Mouse (Mus musculus) embryonic facial prominence, embryonic 13.5 days (tissue): ENCODE measurements around the gene Olfr316. TPM values are rescaled to one million over a fixed set of nuclear protein-coding genes. Genes with fewer than 3 reads are reported as not detected.

Experiments
- ATAC-seq: fragments of 200-750 bp; cut with Nextera tagmentation; 2 replicates; pipeline ENCODE4 v1.8.0; 2017; ENCODE audit warnings: low read depth; ENCODE audit not compliant: insufficient number of reproducible peaks, insufficient read depth, low FRiP score, low TSS enrichment
- H3K27ac ChIP-seq: fragments of 300-500 bp; sonication (generic); 2 replicates; pipeline ENCODE4 v1.5.1; 2015; ENCODE audit warnings: moderate library complexity, mild to moderate bottlenecking, inconsistent platforms
- H3K27me3 ChIP-seq: fragments of 300-500 bp; sonication (generic); 2 replicates; pipeline ENCODE4 v1.6.1; 2015; ENCODE audit warnings: mild to moderate bottlenecking, inconsistent platforms
- H3K36me3 ChIP-seq: fragments of 300-500 bp; sonication (generic); 2 replicates; pipeline ENCODE4 v1.6.1; 2015; ENCODE audit warnings: mild to moderate bottlenecking, inconsistent platforms
- H3K4me1 ChIP-seq: fragments of 300-500 bp; sonication (generic); 2 replicates; pipeline ENCODE4 v1.6.1; 2015; ENCODE audit warnings: inconsistent platforms
- H3K4me2 ChIP-seq: fragments of 300-500 bp; sonication (generic); 2 replicates; pipeline ENCODE4 v1.6.1; 2015; ENCODE audit warnings: moderate library complexity, mild to moderate bottlenecking, inconsistent platforms
- H3K4me3 ChIP-seq: fragments of 300-500 bp; sonication (generic); 2 replicates; pipeline ENCODE4 v1.5.1; 2015; ENCODE audit warnings: mild to moderate bottlenecking, inconsistent platforms
- H3K9ac ChIP-seq: fragments of 300-500 bp; sonication (generic); 2 replicates; pipeline ENCODE4 v1.6.1; 2015; ENCODE audit warnings: mild to moderate bottlenecking, inconsistent platforms
- H3K9me3 ChIP-seq: fragments of 300-500 bp; sonication (generic); 2 replicates; pipeline ENCODE4 v1.6.1; 2016; ENCODE audit warnings: inconsistent platforms
- WGBS: fragments of 180-500 bp; shearing (Covaris S2); methylation state at CpG from one replicate; pipeline ENCODE4 v1.1.7; 2015; ENCODE audit warnings: mixed read lengths; 5-methylcytosine and 5-hydroxymethylcytosine counted together
- polyA plus RNA-seq: library from polyadenylated mRNA; unstranded; fragments of >200 nt; fragmentation: Nextera tagmentation; extraction: Ambion mirVana; gene quantifications from 2 replicates; pipeline ENCODE4 v1.2.1, GENCODE M21; 2015

Olfr316 gene
- polyA plus RNA-seq, 1 experiment from 2014 or later = not detected

DNA sequence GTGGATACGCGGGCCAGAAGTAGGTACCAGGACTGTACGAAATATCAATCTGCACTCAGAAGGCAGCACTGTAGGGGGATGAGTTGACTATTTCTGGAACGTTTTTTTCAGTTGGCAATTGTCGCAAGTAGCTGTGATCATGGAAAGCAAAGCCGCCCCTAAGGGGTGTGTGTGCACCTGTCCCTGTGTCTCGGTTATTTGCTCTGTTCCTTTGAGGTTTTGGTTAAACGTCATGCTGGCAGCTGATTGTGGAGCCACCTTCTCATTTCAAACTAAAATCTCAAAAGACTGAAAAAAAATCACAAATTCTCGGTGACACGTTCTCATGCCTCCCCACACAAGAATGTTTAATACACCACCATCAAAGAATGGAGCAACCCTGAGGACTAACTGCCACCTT, 35.1 kb downstream of the Olfr316 start:
- no peak for ATAC-seq
- Histone ChIP-seq H3K4me1 (no peaks in the 10 kb centered on the region), H3K4me2 (no peak overlapping the region), H3K27me3 (no peaks in the 10 kb centered on the region), H3K9ac (no peak overlapping the region), H3K36me3 (no peaks in the 10 kb centered on the region), H3K4me3 (no peak overlapping the region), H3K27ac (no peak overlapping the region), H3K9me3 (no peaks in the 10 kb centered on the region)
- 84% methylated on average over 10 of the region's 10 CpGs for WGBS

DNA sequence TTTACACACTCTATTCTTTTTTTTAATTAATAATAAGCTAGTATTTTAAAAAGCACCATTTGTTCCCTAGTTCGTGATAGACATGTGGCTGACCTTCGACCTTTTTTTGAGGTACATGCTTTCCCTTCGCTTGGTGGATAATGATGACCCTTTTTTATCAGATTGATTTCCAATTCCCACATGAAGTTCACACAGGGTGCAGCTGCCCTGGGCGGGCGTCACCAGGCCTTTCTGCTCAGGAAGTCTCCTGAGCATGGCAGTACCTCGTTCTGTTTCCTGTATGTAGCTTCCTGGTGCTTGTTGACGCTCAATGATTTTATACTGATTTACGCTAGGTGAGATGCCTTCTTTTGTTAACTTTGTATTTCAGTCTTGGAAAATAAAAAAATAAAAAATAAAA, 35.8 kb downstream of the Olfr316 start:
- H3K27me3 ChIP-seq = no peaks in the 10 kb centered on the region
- WGBS = 78% methylated on average over 8 of the region's 8 CpGs
- H3K9ac ChIP-seq = no peak overlapping the region
- no peaks in the 10 kb centered on the region for H3K9me3 ChIP-seq
- H3K36me3 ChIP-seq = no peaks in the 10 kb centered on the region
- no peak for ATAC-seq
- no peak overlapping the region for H3K27ac ChIP-seq
- H3K4me3 ChIP-seq = no peak overlapping the region
- no peak overlapping the region for H3K4me2 ChIP-seq
- H3K4me1 ChIP-seq = no peaks in the 10 kb centered on the region

DNA sequence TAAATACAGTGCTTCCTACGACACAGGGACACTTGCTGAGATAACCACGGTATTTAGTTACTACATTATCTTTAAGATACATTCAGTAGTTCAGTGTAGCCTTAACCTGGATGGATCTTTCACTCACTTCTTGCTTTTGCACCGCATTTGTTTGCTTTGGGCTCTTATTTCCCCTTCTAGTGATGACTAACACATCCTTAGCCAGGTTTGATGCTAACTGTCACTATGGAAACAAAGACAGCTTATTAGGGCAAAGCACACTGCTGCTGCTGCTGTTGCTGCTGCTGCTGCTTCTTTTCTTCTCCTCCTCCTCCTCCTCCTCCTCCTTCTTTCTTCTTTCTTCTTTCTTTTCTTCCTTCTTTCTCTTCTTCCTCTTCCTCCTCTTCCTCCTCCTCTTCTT, 37.0 kb downstream of the Olfr316 start:
- Histone ChIP-seq H3K9me3 (no peaks in the 10 kb centered on the region), H3K9ac (no peak overlapping the region), H3K36me3 (no peaks in the 10 kb centered on the region), H3K27me3 (no peaks in the 10 kb centered on the region), H3K4me3 (no peak overlapping the region), H3K4me1 (no peaks in the 10 kb centered on the region), H3K27ac (no peak overlapping the region), H3K4me2 (no peak overlapping the region)
- WGBS = 25% methylated on average over 3 of the region's 3 CpGs
- ATAC-seq = no peak

DNA sequence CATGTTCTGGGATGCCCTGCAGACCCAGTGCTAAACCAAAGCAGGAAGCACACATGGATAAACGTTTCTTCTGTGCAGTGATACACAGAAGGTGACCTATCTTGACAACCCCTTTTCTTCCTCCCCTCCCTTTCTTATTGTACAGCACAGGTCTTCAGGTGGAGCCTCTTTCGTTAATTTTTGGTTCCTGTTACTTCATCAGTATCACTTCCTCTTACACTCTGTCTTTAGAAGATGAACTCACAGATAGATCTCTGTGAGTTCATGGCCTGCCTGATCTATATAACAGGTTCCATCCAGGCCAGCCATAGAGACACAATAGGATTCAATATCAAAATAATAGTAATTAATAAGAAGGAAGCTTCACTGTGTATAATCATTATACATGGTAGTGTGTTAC, 37.5 kb downstream of the Olfr316 start:
- Histone ChIP-seq H3K27ac (no peak overlapping the region), H3K9ac (no peak overlapping the region), H3K4me3 (no peak overlapping the region), H3K9me3 (no peaks in the 10 kb centered on the region), H3K4me1 (no peaks in the 10 kb centered on the region), H3K36me3 (no peaks in the 10 kb centered on the region), H3K27me3 (no peaks in the 10 kb centered on the region), H3K4me2 (no peak overlapping the region)
- 50% methylated on average over 2 of the region's 2 CpGs for WGBS
- ATAC-seq = no peak

DNA sequence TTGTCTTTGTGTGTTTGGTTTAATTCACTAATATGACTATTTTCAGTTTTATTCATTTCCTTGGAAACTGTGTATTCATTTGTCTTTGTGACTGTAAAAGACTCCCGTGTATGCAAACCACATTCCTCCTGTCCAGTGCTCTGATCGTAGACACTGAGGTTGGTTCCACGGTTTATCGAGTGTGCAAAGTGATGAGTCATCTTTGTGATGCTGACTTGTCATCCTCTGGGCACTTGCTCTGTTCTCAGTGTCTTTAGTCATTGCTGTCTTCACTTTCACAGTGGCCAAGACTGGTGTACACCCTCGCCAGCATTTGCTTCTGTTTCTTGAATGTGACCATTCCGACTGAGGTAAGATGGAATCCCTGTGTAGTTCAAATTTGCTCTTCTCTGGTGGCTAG, 38.1 kb downstream of the Olfr316 start:
- no peak overlapping the region for H3K27ac ChIP-seq
- 83% methylated on average over 6 of the region's 6 CpGs for WGBS
- ATAC-seq = no peak
- H3K9ac ChIP-seq = no peak overlapping the region
- H3K27me3 ChIP-seq = no peaks in the 10 kb centered on the region
- H3K4me1 ChIP-seq = no peaks in the 10 kb centered on the region
- no peak overlapping the region for H3K4me3 ChIP-seq
- H3K36me3 ChIP-seq = no peaks in the 10 kb centered on the region
- no peaks in the 10 kb centered on the region for H3K9me3 ChIP-seq
- no peak overlapping the region for H3K4me2 ChIP-seq

DNA sequence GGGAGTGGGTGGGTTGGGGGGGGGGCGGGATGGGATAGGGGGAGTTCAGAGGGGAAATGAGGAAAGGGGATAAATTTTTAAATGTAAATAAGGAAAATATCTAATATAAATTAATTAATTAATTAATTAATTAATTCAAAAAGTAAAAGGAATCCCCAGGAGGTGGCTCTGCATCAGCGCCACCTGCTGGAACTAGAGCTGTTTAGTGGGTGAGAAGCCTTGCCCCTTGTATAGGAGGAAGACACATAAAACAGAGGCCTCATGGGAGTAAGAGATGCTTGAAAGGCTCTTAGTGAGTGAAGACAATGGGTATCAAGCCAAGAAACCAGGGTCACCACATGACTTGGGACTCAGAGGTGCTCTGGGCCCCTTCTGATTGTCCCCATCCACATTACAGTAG, 43.3 kb downstream of the Olfr316 start:
- no peak overlapping the region for H3K4me2 ChIP-seq
- H3K27me3 ChIP-seq = no peaks in the 10 kb centered on the region
- no peaks in the 10 kb centered on the region for H3K9me3 ChIP-seq
- no peaks in the 10 kb centered on the region for H3K36me3 ChIP-seq
- H3K4me3 ChIP-seq = no peak overlapping the region
- no peak for ATAC-seq
- H3K27ac ChIP-seq = no peak overlapping the region
- WGBS = 73% methylated on average over 2 of the region's 2 CpGs
- no peak overlapping the region for H3K9ac ChIP-seq
- H3K4me1 ChIP-seq = no peaks in the 10 kb centered on the region

DNA sequence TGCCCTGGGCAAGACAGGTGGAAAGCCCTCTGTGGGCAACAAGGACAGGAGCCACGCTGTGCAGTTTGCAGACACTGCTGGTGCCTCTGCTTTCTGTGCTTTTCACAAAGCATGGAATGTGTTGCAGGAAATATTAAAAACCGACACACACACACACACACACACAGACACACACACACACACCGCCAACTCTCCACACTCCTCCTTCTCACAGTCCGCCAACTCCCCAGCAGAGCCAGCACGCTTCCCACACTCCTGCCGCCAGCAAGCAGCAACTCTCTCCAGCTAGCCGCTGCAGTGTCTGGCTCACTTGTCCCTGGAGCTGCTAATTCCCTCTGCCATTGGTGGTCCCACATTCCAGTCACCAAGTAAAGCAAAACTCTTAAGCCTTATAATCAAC, 44.3 kb downstream of the Olfr316 start:
- Histone ChIP-seq H3K4me1 (peaks cover 2% of the 10 kb centered on the region), H3K27me3 (no peaks in the 10 kb centered on the region), H3K9me3 (no peaks in the 10 kb centered on the region), H3K9ac (no peak overlapping the region), H3K36me3 (no peaks in the 10 kb centered on the region), H3K27ac (no peak overlapping the region), H3K4me3 (no peak overlapping the region), H3K4me2 (no peak overlapping the region)
- 69% methylated on average over 7 of the region's 7 CpGs for WGBS
- no peak for ATAC-seq

DNA sequence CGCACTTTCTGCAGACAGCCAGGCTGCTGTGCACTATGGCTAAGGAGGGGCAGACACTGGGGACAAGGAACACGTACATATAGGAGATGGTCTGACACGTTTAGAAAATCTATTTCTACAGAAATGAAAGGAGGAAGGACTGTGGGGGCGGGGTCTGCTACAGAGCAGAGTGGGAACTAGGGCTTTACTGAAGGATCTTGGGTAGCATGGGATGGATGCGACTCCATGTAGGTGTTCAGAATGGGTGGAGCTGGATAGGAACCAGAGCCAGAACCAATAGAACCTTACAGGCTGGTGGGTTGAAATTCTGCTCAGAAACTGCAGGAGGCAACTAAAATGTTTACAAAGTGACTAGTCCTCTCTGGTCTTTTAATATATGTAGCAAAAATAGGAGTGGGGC, 47.2 kb downstream of the Olfr316 start:
- 75% methylated on average over 5 of the region's 5 CpGs for WGBS
- H3K9ac ChIP-seq = no peak overlapping the region
- H3K4me2 ChIP-seq = no peak overlapping the region
- no peaks in the 10 kb centered on the region for H3K27me3 ChIP-seq
- H3K4me1 ChIP-seq = peaks cover 4% of the 10 kb centered on the region
- H3K9me3 ChIP-seq = no peaks in the 10 kb centered on the region
- no peak for ATAC-seq
- H3K27ac ChIP-seq = no peak overlapping the region
- no peak overlapping the region for H3K4me3 ChIP-seq
- H3K36me3 ChIP-seq = no peaks in the 10 kb centered on the region

DNA sequence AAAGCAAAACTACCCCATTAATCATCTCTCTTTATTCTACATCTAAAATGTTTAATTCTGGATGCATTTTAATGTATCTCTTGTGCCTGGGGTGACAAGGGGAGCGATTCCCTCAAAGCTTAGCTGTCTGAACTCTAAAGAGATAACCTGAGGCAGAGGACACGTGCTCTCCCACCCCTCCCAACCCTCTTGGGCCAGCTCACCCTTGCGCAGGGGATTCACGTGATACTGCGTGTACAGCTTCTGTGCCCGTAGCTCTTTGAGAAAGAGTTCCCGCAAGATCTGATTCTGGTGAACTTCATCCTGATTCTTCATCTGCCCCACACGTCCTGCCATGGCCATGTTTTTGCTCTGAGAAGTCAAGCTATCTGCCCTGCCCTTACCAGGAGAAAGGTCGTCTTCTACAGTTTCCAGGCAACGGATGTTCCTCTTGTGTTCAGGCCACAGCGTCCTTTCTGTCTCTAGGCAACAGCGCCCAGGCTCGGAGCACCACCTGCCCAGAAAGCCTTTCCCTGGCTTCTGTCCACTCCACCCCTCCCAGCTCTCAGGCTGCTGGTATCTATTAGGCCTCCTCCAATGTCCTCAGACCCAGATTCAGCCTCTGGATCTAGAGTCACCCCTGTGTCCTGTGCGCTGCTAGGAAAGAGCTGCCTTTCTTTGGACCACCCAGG, 49.2 kb downstream of the Olfr316 start, which contains the start of gene Fam183b:
Gene Fam183b, minus strand, starts transcription at position 403 of the 671 bp plus-strand sequence.
- Histone ChIP-seq H3K27ac (no peak within 1 kb of the TSS), H3K9ac (no peak within 1 kb of the TSS), H3K9me3 (no peaks in the 10 kb centered on the region), H3K4me1 (peaks cover 4% of the 10 kb centered on the region), H3K4me3 (no peak within 1 kb of the TSS), H3K27me3 (no peaks in the 10 kb centered on the region), H3K36me3 (no peaks in the 10 kb centered on the region), H3K4me2 (no peak within 1 kb of the TSS)
- ATAC-seq = no peak
- 33% methylated on average over 14 of the region's 14 CpGs for WGBS

DNA sequence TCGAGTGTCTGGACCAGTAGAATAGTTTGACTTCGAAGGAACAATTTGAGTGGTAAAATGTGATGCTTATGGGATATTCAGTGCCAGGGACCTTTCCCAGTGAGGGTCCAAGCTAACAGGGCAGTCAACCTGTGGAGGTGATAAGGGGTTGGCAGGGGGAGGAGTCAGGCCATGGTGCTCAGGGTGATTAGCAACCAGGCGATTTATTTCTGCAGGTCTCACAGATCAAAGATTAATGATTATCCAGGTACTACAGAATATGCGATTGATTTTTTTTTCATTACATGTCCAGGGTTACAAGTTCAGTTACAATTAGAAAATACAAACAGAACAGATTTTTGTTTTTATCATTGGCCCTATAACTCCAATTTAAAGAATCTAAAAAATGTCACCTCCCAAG, 51.3 kb downstream of the Olfr316 start:
- no peak overlapping the region for H3K27ac ChIP-seq
- 73% methylated on average over 4 of the region's 4 CpGs for WGBS
- H3K4me3 ChIP-seq = no peak overlapping the region
- ATAC-seq = no peak
- H3K4me2 ChIP-seq = no peak overlapping the region
- H3K27me3 ChIP-seq = no peaks in the 10 kb centered on the region
- H3K36me3 ChIP-seq = no peaks in the 10 kb centered on the region
- H3K9ac ChIP-seq = no peak overlapping the region
- H3K4me1 ChIP-seq = peaks cover 4% of the 10 kb centered on the region
- no peaks in the 10 kb centered on the region for H3K9me3 ChIP-seq

DNA sequence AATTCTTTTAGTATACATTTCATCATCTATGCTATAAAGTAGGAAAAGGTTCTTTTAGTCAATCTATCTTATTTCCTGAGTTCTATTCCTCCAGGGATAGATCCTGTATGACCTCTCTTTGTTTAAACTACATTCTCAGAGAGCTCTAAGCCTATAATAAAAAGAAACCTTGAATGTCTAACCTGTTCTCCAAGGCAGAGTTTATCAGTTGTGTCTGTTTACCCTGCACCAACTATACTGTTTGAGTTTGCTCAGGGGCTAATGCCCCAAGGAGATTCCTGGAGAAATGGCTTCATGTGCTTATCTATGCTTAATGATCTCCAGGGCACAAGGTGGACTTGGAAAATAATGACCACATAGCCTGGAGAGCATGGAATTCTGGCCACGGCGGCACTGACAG, 51.9 kb downstream of the Olfr316 start:
- H3K4me1 ChIP-seq = peaks cover 4% of the 10 kb centered on the region
- no peak overlapping the region for H3K4me3 ChIP-seq
- H3K9me3 ChIP-seq = no peaks in the 10 kb centered on the region
- no peak for ATAC-seq
- no peak overlapping the region for H3K9ac ChIP-seq
- no peaks in the 10 kb centered on the region for H3K36me3 ChIP-seq
- 83% methylated on average over 2 of the region's 2 CpGs for WGBS
- H3K4me2 ChIP-seq = no peak overlapping the region
- no peaks in the 10 kb centered on the region for H3K27me3 ChIP-seq
- no peak overlapping the region for H3K27ac ChIP-seq
